Mouse (Mus musculus): Measurements from ENCODE around the gene Arfgap2.

- no peak for TF ChIP-seq POLR2A (IDR thresholded peaks at IDR 0.05; ENCODE audit: insufficient read depth, low read depth, low read length)
- TF ChIP-seq CTCF (IDR thresholded peaks at IDR 0.05): no peak
- no peak for TF ChIP-seq EP300 (IDR thresholded peaks at IDR 0.05; ENCODE audit: insufficient read depth, low read depth, low read length)
These were observed 59.6 kb downstream of the Arfgap2 start for GRCm38 (mm10) chr2:91324346-91324745.
